Mouse (Mus musculus) neutrophil, adult 65 days (primary cell): ENCODE data around the gene Cmtm5. TPM values are rescaled to one million over a fixed set of nuclear protein-coding genes. Genes with fewer than 3 reads are reported as not detected.

Experiments
- total RNA-seq: library from RNA; stranded (reverse); gene quantifications from 2 replicates; pipeline ENCODE4 v1.2.4, GENCODE M21; 2023

Cmtm5 gene
- not detected in 2 replicates for total RNA-seq

DNA sequence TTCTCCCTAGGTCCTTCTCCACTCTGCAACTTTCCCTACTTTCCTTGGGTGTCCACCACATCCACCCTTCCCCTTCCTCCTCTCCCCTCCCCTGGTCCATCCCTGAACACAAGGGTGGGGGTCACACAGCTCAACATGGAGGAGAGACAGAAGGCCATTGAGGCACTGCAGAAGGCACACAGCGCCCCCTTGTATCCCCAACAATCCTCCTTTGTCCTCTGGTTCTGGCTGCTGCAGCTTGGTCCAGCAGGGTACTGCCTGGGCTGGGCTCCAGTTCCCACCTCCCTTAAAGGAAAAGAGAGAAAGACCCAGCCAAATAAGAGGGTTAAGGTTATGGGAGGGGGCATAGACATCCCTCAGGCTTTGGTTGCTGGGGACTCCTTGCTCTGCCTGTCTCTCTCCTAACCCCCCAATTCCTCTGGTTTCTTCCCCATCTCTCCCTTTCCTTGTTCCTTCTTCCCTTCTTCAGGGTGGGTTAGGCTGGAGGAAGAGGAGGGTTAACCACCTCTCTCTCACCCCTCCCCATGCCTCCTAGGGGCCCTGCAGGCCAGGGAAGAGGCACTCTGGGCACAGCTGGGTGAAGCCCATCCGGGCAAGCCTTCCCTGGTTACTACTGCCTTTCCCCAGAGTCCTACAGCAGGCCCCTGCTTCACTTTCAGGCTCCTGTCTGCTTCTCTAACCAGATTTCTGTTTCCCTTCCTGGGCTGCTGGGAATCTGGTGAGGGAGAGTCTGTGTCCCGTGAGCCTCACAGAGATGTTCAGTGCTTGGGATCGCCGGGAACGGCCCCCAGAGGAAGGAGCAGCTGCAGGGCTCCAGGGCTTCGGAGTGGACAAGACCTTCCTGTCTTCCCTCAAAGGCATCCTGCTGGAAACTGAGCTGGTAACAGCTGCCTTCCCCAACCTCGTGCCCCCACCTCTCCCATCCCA lies at the start of gene Cmtm5:
Cmtm5 (plus strand) TSS at position 358 of the 927 bp plus-strand sequence.

GRCm38 (mm10) chr14:54892200-54892599 lies 43.9 kb upstream of the Cmtm5 start, which contains the start of gene Pabpn1:
TSS of gene Pabpn1 (plus strand) at chr14:54892500.

GRCm38 (mm10) chr14:54912886-54913285 lies 23.2 kb upstream of the Cmtm5 start, which contains the start of gene Slc22a17:
TSS of gene Slc22a17 (minus strand) at chr14:54913132.

DNA sequence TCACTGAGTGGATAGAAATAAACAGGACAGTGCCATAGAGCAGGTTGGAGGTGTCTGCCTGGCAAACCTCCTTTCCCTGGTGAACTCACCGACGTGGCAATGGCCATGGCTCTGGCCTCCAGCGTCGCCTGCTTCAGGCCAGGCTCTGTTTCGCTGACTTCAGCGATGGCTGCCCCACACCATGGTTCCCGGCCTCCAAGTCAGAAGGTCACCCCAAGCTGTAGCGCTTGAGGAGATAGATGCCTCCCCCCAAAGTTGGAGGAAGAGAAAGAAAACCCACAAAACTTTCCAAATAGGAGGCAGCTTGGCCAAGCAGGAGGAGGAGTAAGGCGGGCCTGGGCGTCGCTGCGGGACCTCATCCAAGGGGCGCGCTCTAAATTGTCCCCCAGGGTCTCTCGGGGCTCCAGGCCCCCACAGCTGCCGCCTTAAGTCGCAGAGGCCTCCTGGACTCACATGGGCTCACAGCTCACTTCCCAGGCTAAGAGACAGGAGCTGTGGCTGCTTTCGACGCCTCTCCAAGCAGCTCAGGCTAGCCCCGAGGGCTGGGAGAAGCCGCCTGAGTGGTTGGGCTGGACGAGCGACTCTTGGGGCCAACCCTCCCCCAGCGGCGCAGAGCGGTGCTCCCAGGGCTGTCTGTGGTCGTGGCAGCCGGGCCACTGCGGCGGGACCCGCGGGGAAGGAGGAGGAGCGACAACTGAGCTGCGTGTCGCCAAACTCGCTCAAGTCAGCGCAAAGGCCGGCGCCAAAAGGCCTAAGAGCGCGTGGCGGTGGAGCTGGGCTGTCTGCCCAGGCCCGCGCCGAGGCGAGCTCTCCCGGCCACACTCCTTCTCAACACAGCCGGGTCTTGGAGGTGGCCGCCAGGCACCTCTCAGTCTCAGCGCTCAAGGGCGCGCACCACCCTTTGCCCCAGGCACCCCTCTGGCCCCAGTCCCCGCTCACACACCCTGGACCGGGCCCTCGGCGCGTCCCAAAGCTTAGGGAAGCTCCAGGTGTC lies 10.4 kb upstream of the Cmtm5 start, which contains the start of gene Efs:
Efs (minus strand) TSS at position 778 of the 994 bp plus-strand sequence.

DNA sequence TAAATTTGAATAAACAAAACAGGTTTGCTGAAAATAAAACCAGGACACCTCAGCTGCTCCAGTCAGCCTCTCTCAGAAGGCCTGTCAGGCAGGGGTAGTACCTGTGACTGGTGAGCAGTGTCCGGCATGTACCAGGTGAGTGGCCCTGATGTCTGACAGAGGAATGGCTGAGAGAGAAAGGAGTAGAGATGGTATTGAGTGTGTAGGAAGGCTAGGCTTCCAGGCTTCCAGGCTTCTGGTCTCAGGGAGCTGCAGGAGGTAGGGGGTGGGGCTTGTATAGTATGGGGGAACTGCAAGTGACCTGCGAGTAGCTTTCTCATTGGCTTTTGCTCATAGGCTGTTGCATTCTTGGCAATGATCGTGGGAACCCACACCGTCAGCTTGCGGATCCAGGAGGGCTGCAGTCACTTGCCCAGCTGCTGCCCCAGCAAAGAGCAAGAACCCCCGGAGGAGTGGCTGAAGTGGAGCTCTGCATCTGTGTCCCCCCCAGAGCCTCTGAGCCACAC lies 3.4 kb upstream of the Cmtm5 start, which contains the start of gene Il25:
Il25 (plus strand) TSS at position 51 of the 506 bp plus-strand sequence.

DNA sequence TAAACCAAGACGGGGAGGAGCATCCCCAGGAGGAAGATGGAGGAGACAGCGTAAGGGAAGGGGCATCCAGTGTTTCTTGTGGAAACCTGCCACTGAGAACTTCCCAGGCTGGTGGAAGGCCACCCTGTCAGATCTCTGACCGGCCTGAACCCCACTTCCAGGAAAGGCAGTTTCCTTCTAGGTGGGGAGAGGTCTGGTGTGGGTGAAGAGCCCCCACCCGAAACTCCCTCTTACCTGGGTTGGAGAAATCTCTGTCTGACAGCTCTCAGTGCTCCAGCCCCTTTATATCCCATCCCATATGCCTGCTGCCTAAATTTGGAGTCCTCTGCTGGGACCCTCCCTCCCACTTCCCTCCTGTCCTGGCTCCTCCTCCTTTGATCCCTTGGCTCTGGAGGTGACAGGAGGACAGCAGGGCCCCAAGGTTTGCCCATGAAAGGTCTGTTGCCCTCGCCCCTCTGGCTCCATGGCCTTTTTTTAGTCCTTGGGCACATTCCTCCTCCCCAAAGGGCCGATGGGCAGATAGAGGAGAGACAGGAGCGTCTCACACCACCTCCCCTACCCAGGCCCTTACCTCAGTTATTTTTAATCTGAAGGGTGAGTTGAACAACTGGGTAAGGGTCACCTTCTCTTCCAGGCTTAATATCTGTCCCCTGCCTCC lies 30.4 kb downstream of the Cmtm5 start, which contains the start of gene Myh6:
Myh6 (minus strand) TSS at position 608 of the 658 bp plus-strand sequence.

DNA sequence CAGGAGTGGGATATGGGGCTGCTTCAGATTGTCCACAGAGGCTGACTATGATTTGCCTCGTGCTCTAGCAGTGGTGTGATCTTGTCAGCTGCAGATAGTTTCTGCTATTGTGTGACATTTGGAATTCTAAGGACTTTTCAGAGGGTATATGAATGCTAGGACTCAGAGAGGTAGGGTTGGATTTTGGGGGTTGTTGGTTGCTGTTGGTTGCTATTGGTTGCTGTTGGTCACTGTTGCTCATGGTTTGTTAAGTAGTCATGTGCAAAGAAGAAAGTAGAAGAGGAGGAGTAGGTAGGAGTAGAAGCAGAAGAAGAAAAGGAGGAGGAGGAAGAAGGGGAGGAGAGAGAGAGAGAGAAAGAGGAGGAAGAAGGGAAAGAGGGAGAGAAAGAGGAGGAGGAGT lies 40.6 kb downstream of the Cmtm5 start, which contains the start of gene Gm17428:
Gm17428 (plus strand) TSS at position 301 of the 400 bp plus-strand sequence.

Other genes with a start within 250 kb of the Cmtm5 start
- 250 and 327 TPM in 2 replicates for gene Acin1, start 249.3 kb upstream of the Cmtm5 start, total RNA-seq
- gene Gm29776, start 237.4 kb upstream of the Cmtm5 start, total RNA-seq, result 0.25 and 0.39 TPM in 2 replicates
- gene Cebpe, start 224.1 kb upstream of the Cmtm5 start, total RNA-seq, result 119 and 152 TPM in 2 replicates
- 2.7 and 3.4 TPM in 2 replicates for gene Slc7a8, start 154.3 kb upstream of the Cmtm5 start, total RNA-seq
- gene Rnf212b, start 122.1 kb upstream of the Cmtm5 start, total RNA-seq, result not detected in 2 replicates
- gene Homez, start 65.3 kb upstream of the Cmtm5 start, total RNA-seq, result 7.4 and 9.4 TPM in 2 replicates
- gene Ppp1r3e, start 58.7 kb upstream of the Cmtm5 start, total RNA-seq, result 1.4 and 1.8 TPM in 2 replicates
- 5.9 and 9.7 TPM in 2 replicates for gene Bcl2l2, start 52.9 kb upstream of the Cmtm5 start, total RNA-seq
- gene Gm20521, start 52.8 kb upstream of the Cmtm5 start, total RNA-seq, result 1.8 and 1.9 TPM in 2 replicates
- 133 and 150 TPM in 2 replicates for gene Pabpn1, start 43.8 kb upstream of the Cmtm5 start, total RNA-seq
- gene Slc22a17, start 23.1 kb upstream of the Cmtm5 start, total RNA-seq, result 0.32 and 0.51 TPM in 2 replicates
- not detected in 2 replicates for gene Efs, start 10.1 kb upstream of the Cmtm5 start, total RNA-seq
- not detected in 2 replicates for gene Il25, start 3.6 kb upstream of the Cmtm5 start, total RNA-seq
- gene Myh6, start 30.7 kb downstream of the Cmtm5 start, total RNA-seq, result not detected in 2 replicates
- gene Gm17428, start 40.7 kb downstream of the Cmtm5 start, total RNA-seq, result not detected in 2 replicates
- not detected in 2 replicates for gene Myh7, start 58.4 kb downstream of the Cmtm5 start, total RNA-seq
- gene Ngdn, start 79.2 kb downstream of the Cmtm5 start, total RNA-seq, result 56.7 and 62.3 TPM in 2 replicates
- gene Zfhx2, start 156.1 kb downstream of the Cmtm5 start, total RNA-seq, result 1.1 and 1.4 TPM in 2 replicates
- 2.2 and 2.6 TPM in 2 replicates for gene Thtpa, start 158.5 kb downstream of the Cmtm5 start, total RNA-seq
- gene Ap1g2, start 170.3 kb downstream of the Cmtm5 start, total RNA-seq, result 39.9 and 41.1 TPM in 2 replicates
- not detected in 2 replicates for gene Jph4, start 180.7 kb downstream of the Cmtm5 start, total RNA-seq